Mouse (Mus musculus) layer of hippocampus, adult 9-10 months (tissue): ENCODE measurements around the gene Alkbh2.

Source experiments
- DNase-seq: peaks from one replicate; pipeline ENCODE4 v3.0.0; 2022; ENCODE audit warnings: low spot score

Alkbh2 gene

DNA sequence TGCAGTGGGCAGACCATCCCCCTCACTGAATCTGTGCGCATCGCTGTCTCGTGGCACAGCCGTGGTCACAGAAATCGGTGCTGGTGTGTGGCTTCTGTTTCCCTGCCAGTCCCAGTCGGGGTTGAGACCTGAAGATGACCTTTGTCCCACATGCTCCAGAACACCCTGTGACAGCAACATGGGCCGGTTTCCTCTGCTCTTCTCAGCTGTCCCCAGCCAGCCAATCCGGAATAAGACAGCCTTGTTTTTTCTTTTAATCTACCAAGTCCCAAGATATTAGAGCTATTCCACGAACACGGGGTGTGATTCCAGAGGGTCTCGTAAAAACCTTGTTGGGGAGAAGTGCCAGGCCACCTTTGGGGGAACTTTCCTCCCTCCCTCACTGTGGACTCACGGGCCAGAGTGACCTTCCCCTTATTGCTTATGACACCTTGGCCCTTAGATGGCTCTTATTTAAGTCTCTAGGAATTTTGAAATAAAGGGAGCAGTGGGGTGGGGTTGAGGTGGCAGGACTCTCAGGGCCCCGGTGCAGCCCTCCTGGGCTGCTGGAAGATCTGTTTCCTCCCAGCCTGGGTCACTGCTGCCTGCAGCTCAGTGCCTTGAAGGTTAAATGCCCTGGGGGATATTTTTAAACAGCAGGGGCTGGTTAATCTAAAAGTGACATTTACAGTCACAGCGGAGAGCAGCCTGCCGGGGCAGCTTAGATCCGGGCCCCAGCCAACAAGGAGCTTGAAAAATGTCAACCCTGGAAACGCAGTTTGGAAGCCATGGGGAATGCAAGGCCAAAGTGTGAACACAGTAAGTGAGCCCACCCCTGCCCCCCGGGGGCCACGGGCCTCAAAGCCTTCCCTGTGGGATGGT lies 18.2 kb upstream of the Alkbh2 start, which contains the start of gene Acacb:
Acacb (plus strand) TSS at position 508 of the 861 bp plus-strand sequence.
- DNase-seq = no peak

DNA sequence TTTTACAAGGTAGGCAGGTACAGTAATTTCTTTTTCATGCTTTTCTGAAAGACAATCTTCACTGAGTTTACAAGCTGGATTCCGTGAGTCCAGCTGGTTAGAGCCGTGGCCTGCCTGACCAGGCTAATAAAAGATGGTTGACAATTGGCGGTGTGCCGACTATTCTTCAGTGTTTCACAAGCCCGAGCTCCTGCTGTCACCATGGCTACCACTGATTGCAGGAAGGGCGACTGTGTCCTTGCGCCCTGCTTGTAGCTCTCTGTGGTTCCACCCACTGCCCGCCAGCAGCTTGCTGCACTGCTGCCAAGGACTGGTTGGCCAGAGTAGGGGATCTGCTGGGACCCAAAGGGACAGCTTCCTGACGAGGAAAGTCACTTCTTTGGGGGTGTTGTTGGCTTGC lies 11.2 kb upstream of the Alkbh2 start:
- peak; percentile 40 for DNase-seq

- no peak for DNase-seq
Measured at GRCm38 (mm10) chr5:114138277-114139164, 10.5 kb upstream of the Alkbh2 start.

DNA sequence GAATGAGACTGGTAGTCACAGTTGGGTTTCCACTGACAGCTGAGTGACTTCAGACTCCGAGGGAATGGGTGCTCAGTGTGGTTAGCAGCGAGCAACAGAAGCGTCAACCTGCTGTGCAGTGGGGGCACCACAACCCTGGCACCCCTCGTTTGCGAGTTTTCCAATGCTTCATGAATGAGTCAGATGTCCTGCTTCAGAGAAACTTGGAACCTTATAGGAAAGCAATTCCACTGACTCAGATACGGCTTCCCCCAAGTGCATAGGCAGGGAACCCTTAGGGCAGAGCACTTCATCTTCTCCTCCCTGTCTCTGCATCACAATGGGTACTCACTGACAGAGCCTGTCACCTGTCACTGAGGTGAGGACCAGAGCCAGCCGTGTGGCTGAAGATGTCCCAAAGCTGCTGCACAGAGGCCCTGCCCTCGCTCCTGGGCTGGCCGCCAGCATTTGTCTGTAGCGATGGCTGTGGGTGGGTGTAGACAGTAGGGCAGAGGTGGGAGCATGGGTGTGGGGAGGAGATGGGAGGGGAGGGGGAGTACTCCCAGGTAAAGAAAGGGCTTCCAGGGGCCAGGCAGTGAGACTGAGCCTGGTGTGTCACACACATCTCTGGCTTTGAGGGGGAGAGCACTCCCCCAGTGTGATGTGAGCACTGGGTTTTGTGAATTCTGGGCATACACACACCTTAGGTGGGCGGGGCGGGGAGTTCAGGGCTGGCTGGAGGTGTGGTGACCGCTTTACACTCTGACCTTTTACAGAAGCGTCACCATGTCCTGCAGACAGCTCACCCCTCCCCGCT lies 9.7 kb upstream of the Alkbh2 start:
- DNase-seq = no peak

GRCm38 (mm10) chr5:114135516-114135915 lies 7.5 kb upstream of the Alkbh2 start:
- DNase-seq = no peak

- no peak for DNase-seq
Measured at GRCm38 (mm10) chr5:114134091-114134534, 6.1 kb upstream of the Alkbh2 start.

DNA sequence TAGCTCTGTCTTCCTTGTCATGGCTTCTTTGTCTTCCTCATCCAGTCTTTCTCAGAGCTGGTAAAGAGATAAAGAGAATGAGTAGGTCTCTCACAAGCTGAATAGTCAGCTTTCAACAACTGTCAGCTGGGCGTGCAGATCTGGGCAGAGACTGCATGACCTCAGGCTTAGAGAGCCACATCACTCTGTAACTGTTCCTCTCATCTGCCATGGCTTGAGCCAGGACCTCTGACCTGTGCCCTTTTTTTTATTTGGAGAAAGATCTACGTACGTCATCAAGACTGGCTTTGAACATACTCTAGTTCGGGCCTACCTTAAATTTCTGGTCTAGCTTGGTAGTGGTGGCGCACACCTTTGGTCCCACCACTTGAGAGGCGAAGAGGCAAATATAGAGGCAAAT lies 4.8 kb upstream of the Alkbh2 start:
- no peak for DNase-seq

GRCm38 (mm10) chr5:114131521-114131840 lies 3.5 kb upstream of the Alkbh2 start:
- no peak for DNase-seq

DNA sequence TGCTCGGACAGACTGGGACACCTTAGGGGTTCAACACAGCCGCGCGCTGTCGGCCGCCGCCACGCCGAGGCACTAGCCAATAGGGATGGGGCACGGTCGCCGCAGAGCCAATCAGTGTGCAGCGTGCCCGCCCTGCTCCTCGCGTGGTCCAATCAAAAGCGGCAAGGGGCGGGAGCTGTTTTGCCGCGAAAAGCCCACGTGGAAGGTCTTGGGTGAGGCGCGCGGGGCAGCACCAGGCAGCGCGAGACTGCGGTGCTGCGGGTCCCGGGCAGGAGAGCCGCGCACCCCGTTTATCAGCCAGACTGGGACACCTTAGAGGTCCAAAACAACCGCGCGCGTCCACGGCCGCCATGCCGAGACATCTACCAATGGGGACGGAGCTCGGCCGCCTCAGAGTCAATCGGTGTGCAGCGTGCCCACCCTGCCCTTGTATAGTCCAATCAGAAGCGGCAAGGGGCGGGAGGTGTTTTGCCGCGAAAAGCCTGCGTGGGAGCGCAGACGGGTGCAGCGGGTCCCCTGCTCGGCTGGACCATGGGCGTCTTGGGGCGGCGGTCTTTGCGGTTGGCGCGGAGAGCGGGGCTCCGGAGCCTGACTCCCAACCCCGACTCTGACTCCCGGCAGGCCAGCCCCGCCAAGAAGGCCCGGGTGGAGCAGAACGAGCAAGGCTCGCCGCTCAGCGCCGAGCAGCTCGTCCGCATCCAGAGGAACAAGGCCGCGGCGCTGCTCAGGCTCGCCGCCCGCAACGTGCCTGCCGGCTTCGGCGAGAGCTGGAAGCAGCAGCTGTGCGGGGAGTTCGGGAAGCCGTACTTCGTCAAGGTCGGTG lies 2.9 kb upstream of the Alkbh2 start:
- peak; percentile 88 for DNase-seq

GRCm38 (mm10) chr5:114130211-114130605 lies 2.2 kb upstream of the Alkbh2 start, which contains the start of gene Ung:
Ung (plus strand) TSS chr5:114130386.
- DNase-seq = no peak

GRCm38 (mm10) chr5:114129550-114130210 lies 1.7 kb upstream of the Alkbh2 start:
- DNase-seq = no peak

- no peak for DNase-seq
Measured at GRCm38 (mm10) chr5:114126499-114127244, 1.3 kb downstream of the Alkbh2 start.

GRCm38 (mm10) chr5:114126008-114126407 lies 2.0 kb downstream of the Alkbh2 start:
- no peak for DNase-seq

- no peak for DNase-seq
Measured at GRCm38 (mm10) chr5:114119806-114120205, 8.2 kb downstream of the Alkbh2 start.

DNA sequence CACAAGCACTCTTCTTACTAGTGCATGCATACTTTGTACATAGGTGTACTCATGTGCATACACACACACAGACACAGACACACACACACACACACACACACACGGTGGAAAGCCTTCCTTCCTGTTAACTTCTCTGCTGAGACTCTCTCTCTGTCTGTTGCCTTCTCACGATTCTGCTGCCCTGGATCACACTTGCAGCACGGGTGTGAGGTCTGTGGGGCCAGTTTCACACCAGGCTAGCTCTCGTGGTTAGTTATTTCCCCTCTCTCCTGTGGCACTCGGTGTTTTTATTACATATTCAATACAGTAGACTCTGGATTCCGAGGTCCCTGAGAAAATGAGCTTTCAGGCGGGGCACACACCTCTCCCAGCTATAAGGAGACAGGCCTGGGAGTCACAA lies 11.4 kb downstream of the Alkbh2 start:
- DNase-seq = no peak

GRCm38 (mm10) chr5:114115030-114115429 lies 13.0 kb downstream of the Alkbh2 start:
- DNase-seq = no peak

GRCm38 (mm10) chr5:114113334-114113733 lies 14.7 kb downstream of the Alkbh2 start:
- no peak for DNase-seq

- no peak for DNase-seq
Measured at GRCm38 (mm10) chr5:114106391-114106935, 21.6 kb downstream of the Alkbh2 start.

- peak; percentile 26 for DNase-seq
Measured at GRCm38 (mm10) chr5:114102807-114103206, 25.2 kb downstream of the Alkbh2 start.

- DNase-seq = no peak
Measured at GRCm38 (mm10) chr5:114101873-114102272, 26.1 kb downstream of the Alkbh2 start.
